Mouse (Mus musculus): Measurements from ENCODE around the gene Atp6v1a. TPM values are rescaled to one million over a fixed set of nuclear protein-coding genes. Genes with fewer than 3 reads are reported as not detected.

The Atp6v1a gene
- polyA plus RNA-seq, 1 experiment from 2014 or later: 22.6 TPM

GRCm38 (mm10) chr16:44141483-44141882 lies 2.0 kb upstream of the Atp6v1a start:
- Histone ChIP-seq H3K9ac (replicated peaks) (peak overlapping the region; percentile 98), H3K4me1 (ENCODE audit: insufficient read depth) (peaks cover 22% of the 10 kb centered on the region), H3K9me3 (ENCODE audit: low read length) (no peaks in the 10 kb centered on the region), H3K36me3 (replicated peaks; ENCODE audit: insufficient read depth, low read length) (no peaks in the 10 kb centered on the region), H3K4me3 (ENCODE audit: low read depth, low read length) (peak overlapping the region; percentile 89), H3K4me2 (ENCODE audit: low read depth, low read length) (peak overlapping the region; percentile 96), H3K27ac (ENCODE audit: low read depth) (peak overlapping the region; percentile 45; the same call in 1 of the 2 replicates), H3K27me3 (ENCODE audit: insufficient read depth, low read length) (no peaks in the 10 kb centered on the region)
- no peak for TF ChIP-seq CTCF (IDR thresholded peaks at IDR 0.05; ENCODE audit: low read depth)
- DNase-seq: no peak
- ATAC-seq: no peak
- 37% methylated on average over 6 of the region's 6 CpGs for WGBS (ENCODE audit: insufficient replicate concordance)

- Histone ChIP-seq H3K4me3 (ENCODE audit: low read depth, low read length) (peak overlapping the region; percentile 89), H3K27ac (ENCODE audit: low read depth) (peak overlapping the region; percentile 99), H3K4me2 (ENCODE audit: low read depth, low read length) (peak overlapping the region; percentile 96), H3K9me3 (ENCODE audit: low read length) (no peaks in the 10 kb centered on the region), H3K9ac (replicated peaks) (peak overlapping the region; percentile 98), H3K4me1 (ENCODE audit: insufficient read depth) (peaks cover 25% of the 10 kb centered on the region), H3K36me3 (replicated peaks; ENCODE audit: insufficient read depth, low read length) (no peaks in the 10 kb centered on the region), H3K27me3 (ENCODE audit: insufficient read depth, low read length) (no peaks in the 10 kb centered on the region)
- peak; percentile 81 for DNase-seq
- peak; percentile 75 for TF ChIP-seq CTCF (IDR thresholded peaks at IDR 0.05; ENCODE audit: low read depth)
- TF ChIP-seq EP300 (IDR thresholded peaks at IDR 0.05; ENCODE audit: low read depth): no peak
- WGBS (ENCODE audit: insufficient replicate concordance): under 1% methylated on average over 41 of the region's 44 CpGs
- ATAC-seq: peak; percentile 60
Observed at GRCm38 (mm10) chr16:44140186-44140787, 782 bp upstream of the Atp6v1a start.

GRCm38 (mm10) chr16:44138979-44139535 lies 448 bp downstream of the Atp6v1a start:
- H3K4me2 ChIP-seq (ENCODE audit: low read depth, low read length): peak overlapping the region; percentile 96
- no peaks in the 10 kb centered on the region for H3K9me3 ChIP-seq (ENCODE audit: low read length)
- TF ChIP-seq EP300 (IDR thresholded peaks at IDR 0.05; ENCODE audit: low read depth) (peak; percentile 78), CTCF (IDR thresholded peaks at IDR 0.05; ENCODE audit: low read depth) (no peak)
- WGBS (ENCODE audit: insufficient replicate concordance): under 1% methylated on average over 25 of the region's 25 CpGs
- no peaks in the 10 kb centered on the region for H3K36me3 ChIP-seq (replicated peaks; ENCODE audit: insufficient read depth, low read length)
- H3K9ac ChIP-seq (replicated peaks): peak overlapping the region; percentile 98
- ATAC-seq (peak; percentile 81), DNase-seq (peak; percentile 87)
- no peaks in the 10 kb centered on the region for H3K27me3 ChIP-seq (ENCODE audit: insufficient read depth, low read length)
- H3K4me3 ChIP-seq (ENCODE audit: low read depth, low read length): peak overlapping the region; percentile 89
- H3K27ac ChIP-seq (ENCODE audit: low read depth): peak overlapping the region; percentile 99
- peaks cover 25% of the 10 kb centered on the region for H3K4me1 ChIP-seq (ENCODE audit: insufficient read depth)

- no peaks in the 10 kb centered on the region for H3K36me3 ChIP-seq (replicated peaks; ENCODE audit: insufficient read depth, low read length)
- H3K4me2 ChIP-seq (ENCODE audit: low read depth, low read length): peak overlapping the region; percentile 96
- peak overlapping the region; percentile 89 for H3K4me3 ChIP-seq (ENCODE audit: low read depth, low read length)
- peak overlapping the region; percentile 99 for H3K27ac ChIP-seq (ENCODE audit: low read depth)
- peak overlapping the region; percentile 98 for H3K9ac ChIP-seq (replicated peaks)
- no peaks in the 10 kb centered on the region for H3K9me3 ChIP-seq (ENCODE audit: low read length)
- DNase-seq (peak; percentile 26), ATAC-seq (no peak)
- H3K4me1 ChIP-seq (ENCODE audit: insufficient read depth): peaks cover 25% of the 10 kb centered on the region
- no peaks in the 10 kb centered on the region for H3K27me3 ChIP-seq (ENCODE audit: insufficient read depth, low read length)
- TF ChIP-seq EP300 (IDR thresholded peaks at IDR 0.05; ENCODE audit: low read depth) (no peak), CTCF (IDR thresholded peaks at IDR 0.05; ENCODE audit: low read depth) (no peak)
- 1% methylated on average over 24 of the region's 24 CpGs for WGBS (ENCODE audit: insufficient replicate concordance)
Observed at GRCm38 (mm10) chr16:44138377-44138978, 1.0 kb downstream of the Atp6v1a start.

GRCm38 (mm10) chr16:44136511-44137021 lies 2.9 kb downstream of the Atp6v1a start:
- ATAC-seq (no peak), DNase-seq (no peak)
- Histone ChIP-seq H3K4me3 (ENCODE audit: low read depth, low read length) (no peak overlapping the region), H3K27me3 (ENCODE audit: insufficient read depth, low read length) (no peaks in the 10 kb centered on the region), H3K4me1 (ENCODE audit: insufficient read depth) (peaks cover 18% of the 10 kb centered on the region), H3K9me3 (ENCODE audit: low read length) (no peaks in the 10 kb centered on the region), H3K27ac (ENCODE audit: low read depth) (peak overlapping the region; percentile 58; the same call in 1 of the 2 replicates), H3K4me2 (ENCODE audit: low read depth, low read length) (peak overlapping the region; percentile 29), H3K36me3 (replicated peaks; ENCODE audit: insufficient read depth, low read length) (no peaks in the 10 kb centered on the region), H3K9ac (replicated peaks) (0 out of 2 replicates have a peak overlapping the region, but pooled peaks have one; percentile 16)
- WGBS (ENCODE audit: insufficient replicate concordance): 56% methylated on average over 6 of the region's 6 CpGs
- TF ChIP-seq CTCF (IDR thresholded peaks at IDR 0.05; ENCODE audit: low read depth) (no peak), EP300 (IDR thresholded peaks at IDR 0.05; ENCODE audit: low read depth) (no peak)

- TF ChIP-seq CTCF (IDR thresholded peaks at IDR 0.05; ENCODE audit: low read depth) (no peak), EP300 (IDR thresholded peaks at IDR 0.05; ENCODE audit: low read depth) (no peak)
- ATAC-seq: no peak
- WGBS (ENCODE audit: insufficient replicate concordance): 80% methylated on average over 3 of the region's 3 CpGs
- Histone ChIP-seq H3K27ac (ENCODE audit: low read depth) (no peak overlapping the region), H3K36me3 (replicated peaks; ENCODE audit: insufficient read depth, low read length) (no peaks in the 10 kb centered on the region), H3K9me3 (ENCODE audit: low read length) (no peaks in the 10 kb centered on the region), H3K4me3 (ENCODE audit: low read depth, low read length) (no peak overlapping the region), H3K4me1 (ENCODE audit: insufficient read depth) (peaks cover 14% of the 10 kb centered on the region), H3K27me3 (ENCODE audit: insufficient read depth, low read length) (no peaks in the 10 kb centered on the region), H3K4me2 (ENCODE audit: low read depth, low read length) (no peak overlapping the region), H3K9ac (replicated peaks) (no peak overlapping the region)
- DNase-seq: no peak
Observed at GRCm38 (mm10) chr16:44133187-44133586, 6.3 kb downstream of the Atp6v1a start.
